8 mouse cellular contexts compared by ENCODE assay signal in the genomic region with DNA sequence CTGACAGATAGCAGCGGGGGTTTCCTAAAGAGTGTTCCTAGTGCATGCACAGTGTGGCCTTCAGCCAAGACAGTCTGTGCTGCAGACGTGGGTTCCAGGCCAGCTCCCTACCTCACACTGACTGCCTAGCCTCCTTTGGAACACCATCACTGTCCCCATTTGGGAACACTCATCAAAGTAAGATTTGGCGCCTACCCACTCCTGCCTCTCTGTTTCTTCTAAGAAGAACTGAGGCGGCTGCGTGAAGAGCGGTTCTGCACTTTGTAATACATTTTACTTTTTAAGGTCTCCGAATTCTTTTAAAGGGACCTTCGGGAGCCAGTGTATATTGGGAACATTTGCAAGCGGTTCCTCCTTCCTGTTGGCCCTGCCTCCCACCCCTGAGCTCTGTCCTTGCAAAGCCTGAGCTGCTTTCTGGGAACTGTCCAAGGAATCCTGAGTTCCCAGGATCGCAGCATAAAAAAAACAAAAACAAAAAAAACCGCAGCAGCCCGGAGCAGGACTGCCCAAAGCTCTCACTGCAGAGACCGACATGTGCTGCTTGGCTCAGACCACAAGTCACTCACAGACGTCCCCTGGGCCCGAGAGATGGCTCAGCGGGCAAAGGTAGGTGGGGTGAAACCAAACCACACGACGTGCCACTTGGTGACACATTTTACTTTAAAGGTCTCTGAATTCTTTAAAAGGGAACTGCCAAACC. TPM values are rescaled to one million over a fixed set of nuclear protein-coding genes. Genes with fewer than 3 reads are reported as not detected.
DNase-seq lines count a peak whose midpoint lies in the region; ATAC-seq and TF ChIP-seq lines count a peak whose summit lies in the region.

No protein-coding gene starts in this region.

- ATAC-seq in hindbrain, postnatal 0 days: no peak
- ATAC-seq in hindbrain, embryonic 14.5 days (ENCODE audit: low FRiP score): no peak

- H3K36me3 ChIP-seq in hindbrain, postnatal 0 days (ENCODE audit: insufficient read depth, low read length): no peaks in the 10 kb centered on the region
- no peaks in the 10 kb centered on the region for H3K36me3 ChIP-seq in hindbrain, embryonic 14.5 days (replicated peaks; ENCODE audit: control insufficient read depth, insufficient read depth)
- H3K36me3 ChIP-seq in E14TG2a.4 (ENCODE audit: insufficient read depth, low read length): peaks cover 10% of the 10 kb centered on the region; the same call in 1 of the 2 replicates

- no peaks in the 10 kb centered on the region for H3K9me3 ChIP-seq in hindbrain, postnatal 0 days (ENCODE audit: low read length)
- H3K9me3 ChIP-seq in hindbrain, embryonic 14.5 days (ENCODE audit: control insufficient read depth, low read length): no peaks in the 10 kb centered on the region
- no peaks in the 10 kb centered on the region for H3K9me3 ChIP-seq in E14TG2a.4 (ENCODE audit: low read length)

- H3K4me1 ChIP-seq in hindbrain, postnatal 0 days (ENCODE audit: insufficient read depth, low read length): peaks cover 22% of the 10 kb centered on the region; the same call in 1 of the 2 replicates
- no peaks in the 10 kb centered on the region for H3K4me1 ChIP-seq in hindbrain, embryonic 14.5 days (replicated peaks; ENCODE audit: control insufficient read depth, insufficient read depth, low read length)
- H3K4me1 ChIP-seq in E14TG2a.4 (replicated peaks; ENCODE audit: low read depth, low read length): peaks cover 94% of the 10 kb centered on the region
- peaks cover 8% of the 10 kb centered on the region; the same call in 1 of the 2 replicates for H3K4me1 ChIP-seq in brown adipose tissue, adult 24 weeks (ENCODE audit: control insufficient read depth, insufficient read depth, insufficient read length, low read length)

- peak overlapping the region; percentile 1; the same call in 1 of the 2 replicates for H3K4me2 ChIP-seq in hindbrain, postnatal 0 days (ENCODE audit: low read depth, low read length)
- no peak overlapping the region for H3K4me2 ChIP-seq in hindbrain, embryonic 14.5 days (replicated peaks)

- no peaks in the 10 kb centered on the region for H3K27me3 ChIP-seq in hindbrain, postnatal 0 days (ENCODE audit: insufficient read depth, low read length)
- peaks cover 10% of the 10 kb centered on the region; the same call in 1 of the 2 replicates for H3K27me3 ChIP-seq in hindbrain, embryonic 14.5 days (ENCODE audit: control insufficient read depth, insufficient read depth, low read length)
- H3K27me3 ChIP-seq in E14TG2a.4 (ENCODE audit: insufficient read depth, low read length): peaks cover 2% of the 10 kb centered on the region; the same call in 1 of the 2 replicates

- H3K27ac ChIP-seq in hindbrain, postnatal 0 days: peak overlapping the region; percentile 38; the same call in 1 of the 2 replicates
- no peak overlapping the region for H3K27ac ChIP-seq in hindbrain, embryonic 14.5 days
- H3K27ac ChIP-seq in brown adipose tissue, adult 24 weeks (replicated peaks; ENCODE audit: low read depth, low read length): 0 out of 2 replicates have a peak overlapping the region, but pooled peaks have one; percentile 26

- no peak overlapping the region for H3K4me3 ChIP-seq in hindbrain, postnatal 0 days (ENCODE audit: low read length)
- H3K4me3 ChIP-seq in hindbrain, embryonic 14.5 days (replicated peaks; ENCODE audit: low read length): no peak overlapping the region
- H3K4me3 ChIP-seq in E14TG2a.4 (replicated peaks; ENCODE audit: low read length): peak overlapping the region; percentile 41
- no peak overlapping the region for H3K4me3 ChIP-seq in brown adipose tissue, adult 24 weeks (ENCODE audit: insufficient read depth, low read depth, low read length)

- DNase-seq in hindbrain, postnatal 0 days (ENCODE audit: low spot score): peak; percentile 73
- DNase-seq in hindbrain, embryonic 14.5 days (ENCODE audit: low spot score): no peak
- DNase-seq in induced T-regulatory cell, adult 2 months (ENCODE audit: low read depth): peak; percentile 48
- peak; percentile 69 for DNase-seq in lung, postnatal 10 days
- no peak for DNase-seq in urinary bladder, adult 2 months (ENCODE audit: low spot score)
- DNase-seq in embryo, embryonic 10 days (ENCODE audit: low spot score): no peak

- 30% methylated on average over 18 of the region's 18 CpGs for WGBS in hindbrain, postnatal 0 days
- 43% methylated on average over 18 of the region's 18 CpGs for WGBS in hindbrain, embryonic 14.5 days

- H3K9ac ChIP-seq in hindbrain, postnatal 0 days (replicated peaks; ENCODE audit: low read length): no peak overlapping the region
- no peak overlapping the region for H3K9ac ChIP-seq in hindbrain, embryonic 14.5 days

- no peak for TF ChIP-seq CTCF in hindbrain, postnatal 0 days (IDR thresholded peaks at IDR 0.05; ENCODE audit: low read depth)
- no peak for TF ChIP-seq CTCF in E14TG2a.4 (conservative IDR thresholded peaks at IDR 0.05; ENCODE audit: low read length)

RNA-seq across cellular contexts. Expression of a gene that starts 6.4 kb away (rescaled TPM):
- 7.5 and 7.6 TPM in 2 replicates for total RNA-seq in hindbrain, postnatal 0 days (2014; rRNA removed)
- 7.8 and 8.6 TPM in 2 replicates for polyA plus RNA-seq in hindbrain, postnatal 0 days (2015; fragmentation: Nextera tagmentation; extraction: Ambion mirVana)
- polyA plus RNA-seq in hindbrain, embryonic 14.5 days (2014; fragmentation: Nextera tagmentation; extraction: Ambion mirVana): 6.5 and 6.6 TPM in 2 replicates
- polyA plus RNA-seq in brown adipose tissue, adult 24 weeks (2012; ENCODE audit: insufficient read depth, insufficient read length, missing spikeins): 0.91 and 1.8 TPM in 2 replicates
- polyA plus RNA-seq in urinary bladder, adult 2 months (2012; rRNA removed): 39.8 and 44.9 TPM in 2 replicates

Comparison
In these comparisons a context has a peak if more than half of its experiments do, and no peak if none do; other contexts are left out.
1. DNase-seq: peak in hindbrain, postnatal 0 days (single experiment), induced T-regulatory cell, adult 2 months (single experiment) and lung, postnatal 10 days (single experiment); none in hindbrain, embryonic 14.5 days (single experiment), urinary bladder, adult 2 months (single experiment) and embryo, embryonic 10 days (single experiment).